Mouse (Mus musculus) lung, adult 2 months (tissue): ENCODE data around the gene Tbata. TPM values are rescaled to one million over a fixed set of nuclear protein-coding genes. Genes with fewer than 3 reads are reported as not detected.

Experiments
- DNase-seq: peaks from one replicate; pipeline ENCODE4 v3.0.0; 2022
- H3K4me1 ChIP-seq: fragments of 200-500 bp; 2 replicates; pipeline ENCODE4 v1.6.1; 2011; ENCODE audit warnings: low read length; ENCODE audit not compliant: control insufficient read depth, insufficient read depth
- H3K4me3 ChIP-seq: fragments of 200-500 bp; replicated peaks from 2 replicates; pipeline ENCODE3; 2011; ENCODE audit warnings: low read depth, mild to moderate bottlenecking, control low read depth, low read length; ENCODE audit errors: extremely low read depth
- CTCF ChIP-seq: fragments of 200-500 bp; IDR thresholded peaks from 2 replicates; pipeline ENCODE4 v1.5.1; 2011; ENCODE audit warnings: mild to moderate bottlenecking, low read length, control low read depth; ENCODE audit not compliant: insufficient read depth
- POLR2A ChIP-seq: fragments of 200-500 bp; IDR thresholded peaks from 2 replicates; pipeline ENCODE4 v1.6.1; 2011; ENCODE audit warnings: low read depth, mild to moderate bottlenecking, control low read depth, low read length, borderline replicate concordance; ENCODE audit errors: extremely low read depth
- WGBS: fragments of 180-500 bp; shearing (Covaris S2); methylation state at CpG from one replicate; pipeline ENCODE4 v1.1.7; 2018; 5-methylcytosine and 5-hydroxymethylcytosine counted together
- polyA plus RNA-seq: library from polyadenylated mRNA; depleted of rRNA; stranded (reverse); fragments of >200 nt; gene quantifications from 2 replicates; pipeline ENCODE4 v1.2.3, GENCODE M21; 2012

Gene Tbata
- polyA plus RNA-seq, 1 experiment, result 4.1 TPM

GRCm38 (mm10) chr10:61160089-61160488 is 11.7 kb upstream of the Tbata start:
- TF ChIP-seq POLR2A, result no peak
- TF ChIP-seq CTCF, result no peak
- Histone ChIP-seq H3K4me3 (no peak overlapping the region), H3K4me1 (no peaks in the 10 kb centered on the region)
- no peak for DNase-seq
- 61% methylated on average over 7 of the region's 7 CpGs for WGBS

- 62% methylated on average over 4 of the region's 4 CpGs for WGBS
- TF ChIP-seq CTCF (no peak), POLR2A (no peak)
- no peak overlapping the region for H3K4me3 ChIP-seq
- H3K4me1 ChIP-seq, result no peaks in the 10 kb centered on the region
- DNase-seq, result no peak
Observed at GRCm38 (mm10) chr10:61160671-61161070, 11.1 kb upstream of the Tbata start.

GRCm38 (mm10) chr10:61162366-61162765 is 9.4 kb upstream of the Tbata start:
- Histone ChIP-seq H3K4me3 (no peak overlapping the region), H3K4me1 (no peaks in the 10 kb centered on the region)
- DNase-seq, result no peak
- WGBS, result 60% methylated on average over 3 of the region's 3 CpGs
- TF ChIP-seq POLR2A (no peak), CTCF (no peak)

GRCm38 (mm10) chr10:61167333-61168096 is 4.2 kb upstream of the Tbata start:
- no peak for DNase-seq
- WGBS, result 43% methylated on average over 9 of the region's 9 CpGs
- Histone ChIP-seq H3K4me1 (no peaks in the 10 kb centered on the region), H3K4me3 (no peak overlapping the region)
- TF ChIP-seq POLR2A, result no peak
- TF ChIP-seq CTCF, result no peak

- H3K4me3 ChIP-seq, result no peak overlapping the region
- TF ChIP-seq CTCF, result no peak
- no peak for TF ChIP-seq POLR2A
- WGBS, result 55% methylated on average over 2 of the region's 2 CpGs
- DNase-seq, result no peak
- no peaks in the 10 kb centered on the region for H3K4me1 ChIP-seq
Observed at GRCm38 (mm10) chr10:61168393-61168792, 3.4 kb upstream of the Tbata start.

GRCm38 (mm10) chr10:61172496-61172895 is 742 bp downstream of the Tbata start:
- TF ChIP-seq CTCF (no peak), POLR2A (no peak)
- Histone ChIP-seq H3K4me3 (no peak overlapping the region), H3K4me1 (no peaks in the 10 kb centered on the region)
- WGBS, result 84% methylated on average over 4 of the region's 4 CpGs
- DNase-seq, result no peak

GRCm38 (mm10) chr10:61174711-61175441 is 3.1 kb downstream of the Tbata start:
- Histone ChIP-seq H3K4me3 (no peak overlapping the region), H3K4me1 (no peaks in the 10 kb centered on the region)
- no peak for DNase-seq
- 27% methylated on average over 13 of the region's 13 CpGs for WGBS
- no peak for TF ChIP-seq CTCF
- TF ChIP-seq POLR2A, result no peak

- Histone ChIP-seq H3K4me1 (no peaks in the 10 kb centered on the region), H3K4me3 (no peak overlapping the region)
- 12% methylated on average over 24 of the region's 24 CpGs for WGBS
- TF ChIP-seq POLR2A (no peak), CTCF (no peak)
- no peak for DNase-seq
Observed at GRCm38 (mm10) chr10:61175442-61176204, 3.9 kb downstream of the Tbata start.

GRCm38 (mm10) chr10:61176221-61176790 is 4.6 kb downstream of the Tbata start:
- no peak overlapping the region for H3K4me3 ChIP-seq

More at GRCm38 (mm10) chr10:61176221-61176790, 4.6 kb downstream of the Tbata start:
- DNase-seq, result no peak
- WGBS, result 50% methylated on average over 7 of the region's 7 CpGs
- no peak for TF ChIP-seq POLR2A
- TF ChIP-seq CTCF, result no peak
- no peaks in the 10 kb centered on the region for H3K4me1 ChIP-seq
